Mouse (Mus musculus) thymus, postnatal 0 days (tissue): Measurements from ENCODE around the gene Mars. TPM values are rescaled to one million over a fixed set of nuclear protein-coding genes. Genes with fewer than 3 reads are reported as not detected.
"Not testable (repeated sequence)": the region's sequence is repeated elsewhere in the genome, so short reads cannot be mapped to it uniquely, and the experiment has no call there.

Source experiments
- DNase-seq: peaks from one replicate; pipeline ENCODE4 v3.0.0-alpha.2; 2015; ENCODE audit warnings: low spot score
- polyA plus RNA-seq: library from polyadenylated mRNA; unstranded; fragments of >200 nt; fragmentation: Nextera tagmentation; extraction: Ambion mirVana; gene quantifications from 2 replicates; pipeline ENCODE4 v1.2.1, GENCODE M21; 2015

Mars gene
- polyA plus RNA-seq, 1 experiment from 2014 or later: 110 TPM

DNA sequence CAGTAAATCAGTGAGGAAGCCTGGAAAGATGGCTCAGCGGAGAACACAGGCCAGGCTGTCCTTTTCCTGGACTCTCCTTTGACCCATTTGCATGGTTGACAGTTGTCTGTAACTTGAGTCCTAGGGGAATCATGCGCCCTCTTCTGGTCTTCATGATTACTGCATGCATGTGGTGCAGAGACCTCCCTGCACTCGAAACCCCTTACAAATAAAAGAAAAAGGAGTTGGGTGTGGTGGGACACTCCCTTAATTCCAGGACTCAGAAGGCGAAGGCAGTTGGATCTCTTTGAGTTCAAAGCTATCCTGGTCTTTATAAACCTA lies 730 bp upstream of the Mars start:
- DNase-seq: peak; percentile 88

GRCm38 (mm10) chr10:127310523-127311475 lies 787 bp downstream of the Mars start:
- peak; percentile 47 for DNase-seq

DNA sequence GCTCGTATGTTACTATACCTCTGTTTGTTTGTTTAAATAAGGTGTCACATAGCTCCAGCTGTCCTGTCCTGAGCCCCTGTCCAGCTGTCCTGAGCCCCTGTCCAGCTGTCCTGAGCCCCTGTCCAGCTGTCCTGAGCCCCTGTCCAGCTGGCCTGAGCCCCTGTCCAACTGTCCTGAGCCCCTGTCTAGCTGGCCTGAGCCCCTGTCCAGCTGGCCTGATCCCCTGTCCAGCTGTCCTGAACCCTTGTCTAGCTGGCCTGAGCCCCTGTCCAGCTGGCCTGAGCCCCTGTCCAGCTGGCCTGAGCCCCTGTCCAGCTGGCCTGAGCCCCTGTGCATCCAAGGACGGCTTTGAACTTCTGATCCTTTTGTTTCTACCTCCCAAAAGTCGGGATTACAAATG lies 2.4 kb downstream of the Mars start:
- DNase-seq: not testable (repeated sequence)

DNA sequence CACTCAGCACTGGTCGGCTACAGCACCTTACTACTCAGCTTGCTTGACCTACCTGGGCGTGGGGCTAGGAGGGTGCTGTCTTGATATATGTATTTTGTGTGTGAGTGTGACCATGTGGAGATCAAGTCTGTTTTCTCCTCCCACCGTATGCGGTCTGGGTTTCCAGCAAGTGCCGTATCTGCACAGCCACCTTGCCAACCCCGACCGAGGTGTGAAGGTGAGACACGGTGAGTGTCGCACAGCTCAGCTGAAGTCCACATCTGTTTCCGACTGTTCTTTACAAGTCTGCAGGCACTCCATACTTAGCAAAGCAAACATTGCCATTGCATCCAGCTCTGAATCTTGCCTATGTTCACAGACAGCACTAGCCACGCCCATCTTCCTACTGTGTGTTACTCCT lies 8.4 kb downstream of the Mars start:
- DNase-seq: no peak

DNA sequence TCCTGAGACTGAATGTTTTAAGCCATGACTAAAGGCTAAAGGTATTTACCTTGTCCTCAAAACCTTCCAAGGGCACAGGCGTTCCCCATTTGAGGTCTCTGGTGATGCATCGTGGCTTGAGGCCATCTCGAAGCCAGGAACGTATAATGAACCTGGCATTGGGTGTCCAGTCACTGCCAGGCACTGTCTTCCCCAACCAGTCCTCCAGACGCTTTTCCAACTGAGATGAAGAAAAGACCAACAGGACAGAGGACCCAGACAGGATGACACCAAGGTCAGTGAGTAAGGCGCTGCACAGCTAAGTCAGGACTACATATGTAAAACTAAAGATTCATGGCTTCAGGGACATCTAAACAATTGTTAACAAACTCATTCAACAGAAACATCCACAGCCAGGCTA lies 11.2 kb downstream of the Mars start:
- no peak for DNase-seq

GRCm38 (mm10) chr10:127297015-127297871 lies 14.3 kb downstream of the Mars start:
- no peak for DNase-seq

GRCm38 (mm10) chr10:127295986-127296794 lies 15.4 kb downstream of the Mars start:
- no peak for DNase-seq

- no peak for DNase-seq
These were observed 16.6 kb downstream of the Mars start for GRCm38 (mm10) chr10:127294895-127295510.

DNA sequence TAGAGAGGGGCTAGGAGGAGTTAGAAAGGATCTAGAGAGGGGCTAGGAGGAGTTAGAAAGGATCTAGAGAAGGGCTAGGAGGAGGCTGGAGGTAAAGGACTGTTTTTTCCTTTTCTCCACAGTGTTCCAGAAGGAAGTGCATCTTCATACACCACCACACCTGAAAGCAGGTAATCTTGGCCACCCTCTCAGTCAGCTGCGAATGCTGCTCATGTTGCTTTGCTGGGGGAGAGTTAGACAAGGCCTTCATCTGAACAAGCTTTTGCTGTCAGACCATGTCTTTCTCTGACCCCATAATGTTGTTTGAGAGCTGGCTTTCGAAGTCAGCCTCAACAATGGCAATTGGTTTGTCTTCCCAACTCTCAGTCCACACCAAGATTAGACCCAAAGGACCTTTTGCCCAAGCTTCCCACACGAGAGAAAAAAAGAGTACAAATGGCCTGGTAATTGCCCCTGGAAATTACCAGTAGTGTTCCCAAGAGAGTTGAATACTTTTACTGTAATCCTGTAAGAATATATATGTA lies 17.9 kb downstream of the Mars start:
- no peak for DNase-seq

- no peak for DNase-seq
These were observed 18.5 kb downstream of the Mars start for GRCm38 (mm10) chr10:127292987-127293538.

GRCm38 (mm10) chr10:127291881-127292638 lies 19.5 kb downstream of the Mars start:
- peak; percentile 23 for DNase-seq

DNA sequence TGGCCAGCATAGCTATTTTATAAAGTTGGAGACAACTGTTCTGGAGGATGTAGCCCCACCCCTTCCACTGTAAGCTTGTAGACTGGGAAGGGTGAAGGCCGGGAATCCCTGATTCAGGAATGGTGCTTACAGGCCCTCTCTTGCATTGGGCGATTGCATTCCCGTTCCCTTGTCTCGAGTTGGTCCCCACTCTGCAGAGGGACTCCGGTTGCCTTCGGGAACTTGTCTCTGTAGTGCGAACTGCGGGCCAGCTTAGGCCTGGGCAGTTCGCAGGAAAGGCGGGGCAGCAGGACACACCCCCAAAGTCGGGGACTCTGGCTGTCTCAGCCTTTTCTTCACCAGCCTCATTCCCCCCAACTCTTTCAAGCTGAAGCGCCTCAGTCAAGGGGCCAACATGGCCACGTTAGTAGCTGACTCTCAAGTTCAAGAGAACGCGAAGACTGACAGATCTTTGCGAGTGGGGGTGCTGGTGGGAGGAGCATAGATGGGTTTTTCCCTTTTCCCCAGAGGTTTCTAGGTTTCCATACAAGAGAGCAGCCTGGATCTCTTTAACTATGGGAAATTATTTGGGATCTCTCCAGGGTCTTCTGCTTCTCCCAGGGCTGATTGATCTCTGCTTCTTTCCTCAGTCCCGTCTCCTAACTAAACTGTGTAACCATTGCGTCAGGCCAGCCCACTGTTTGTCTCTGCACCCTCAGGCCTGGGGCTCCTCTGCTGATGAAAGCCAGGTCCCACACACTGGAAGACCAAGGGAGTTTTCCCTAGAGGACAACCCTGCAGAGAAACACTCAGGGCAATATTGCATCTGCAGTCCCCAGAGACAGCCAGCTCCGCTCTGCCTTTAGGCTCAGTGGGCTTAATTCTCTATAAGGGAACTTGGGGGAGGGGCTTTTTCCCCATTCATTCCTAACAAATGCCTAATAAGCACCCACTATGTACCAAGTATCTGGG lies 20.4 kb downstream of the Mars start:
- DNase-seq: peak; percentile 62

- peak; percentile 99 for DNase-seq
These were observed 21.2 kb downstream of the Mars start for GRCm38 (mm10) chr10:127290307-127290929.

GRCm38 (mm10) chr10:127289573-127290191 lies 21.9 kb downstream of the Mars start:
- DNase-seq: peak; percentile 43

GRCm38 (mm10) chr10:127288800-127289572 lies 22.6 kb downstream of the Mars start, which contains the start of gene Mbd6:
Mbd6 (minus strand) TSS chr10:127289018.
- peak; percentile 92 for DNase-seq

- DNase-seq: peak; percentile 54
These were observed 23.2 kb downstream of the Mars start for GRCm38 (mm10) chr10:127288328-127288799.

DNA sequence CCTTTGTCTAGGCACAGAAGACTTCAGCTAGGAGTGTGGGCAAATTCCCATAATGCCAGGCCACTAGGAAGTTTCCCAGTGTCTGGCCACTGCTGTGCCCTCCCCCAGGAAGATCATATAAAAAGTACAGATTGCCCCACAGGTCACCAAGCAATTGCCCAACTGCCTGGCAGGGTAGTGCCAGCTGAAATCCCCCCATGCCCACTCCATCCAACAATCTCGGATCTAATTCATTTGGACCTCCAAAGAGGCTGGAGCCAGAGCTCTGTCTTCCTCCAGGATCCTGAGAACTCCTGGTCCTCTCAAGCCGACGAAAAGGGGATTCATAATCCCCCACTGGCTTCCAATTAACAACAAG lies 23.7 kb downstream of the Mars start:
- DNase-seq: no peak
